Mouse (Mus musculus) granulocyte monocyte progenitor cell, adult 5-6 weeks (primary cell): ENCODE measurements around the gene Bptf. TPM values are rescaled to one million over a fixed set of nuclear protein-coding genes. Genes with fewer than 3 reads are reported as not detected.
"Not testable (repeated sequence)": the region's sequence is repeated elsewhere in the genome, so short reads cannot be mapped to it uniquely, and the experiment has no call there.

Experiments used
- ATAC-seq: replicated peaks from 2 replicates; pipeline ENCODE4 v1.8.0; 2016; ENCODE audit warnings: mild to moderate bottlenecking, moderate TSS enrichment, inconsistent platforms; ENCODE audit not compliant: poor library complexity, severe bottlenecking
- total RNA-seq, 2 experiments: library from RNA; stranded (forward) in 1 of 2; stranded (reverse) in 1 of 2; fragments of 200-712, 200-1000 nt in 1 of 2; fragments of >200 nt in 1 of 2; fragmentation: Nextera tagmentation in 1 of 2; gene quantifications; 2 replicates each; pipeline ENCODE4 v1.2.3; 2014 to 2017

The Bptf gene
- total RNA-seq, 2 experiments from 2014 or later = 40.9 to 60.9 TPM

- ATAC-seq = no peak
Observed at GRCm38 (mm10) chr11:107060941-107061340, 71.0 kb downstream of the Bptf start.

GRCm38 (mm10) chr11:107059634-107060033 lies 72.3 kb downstream of the Bptf start:
- ATAC-seq = not testable (repeated sequence)

- no peak for ATAC-seq
Observed at GRCm38 (mm10) chr11:107057391-107057790, 74.5 kb downstream of the Bptf start.

- ATAC-seq = no peak
Observed at GRCm38 (mm10) chr11:107054870-107055269, 77.1 kb downstream of the Bptf start.

GRCm38 (mm10) chr11:107046766-107047620 lies 84.9 kb downstream of the Bptf start:
- ATAC-seq = no peak

- no peak for ATAC-seq
Observed at GRCm38 (mm10) chr11:107045546-107045945, 86.4 kb downstream of the Bptf start.

GRCm38 (mm10) chr11:107044321-107044720 lies 87.6 kb downstream of the Bptf start:
- ATAC-seq = peak; percentile 96

GRCm38 (mm10) chr11:107043361-107043760 lies 88.6 kb downstream of the Bptf start:
- no peak for ATAC-seq

- no peak for ATAC-seq
Observed at GRCm38 (mm10) chr11:107041396-107041795, 90.5 kb downstream of the Bptf start.

- ATAC-seq = no peak
Observed at GRCm38 (mm10) chr11:107039417-107039816, 92.5 kb downstream of the Bptf start.

- ATAC-seq = no peak
Observed at GRCm38 (mm10) chr11:107034085-107034810, 97.7 kb downstream of the Bptf start.

GRCm38 (mm10) chr11:107031635-107032034 lies 100.3 kb downstream of the Bptf start:
- ATAC-seq = no peak

GRCm38 (mm10) chr11:107029536-107029935 lies 102.4 kb downstream of the Bptf start:
- no peak for ATAC-seq

- no peak for ATAC-seq
Observed at GRCm38 (mm10) chr11:107028754-107029153, 103.2 kb downstream of the Bptf start.

- ATAC-seq = no peak
Observed at GRCm38 (mm10) chr11:107028275-107028618, 103.7 kb downstream of the Bptf start.

- ATAC-seq = peak; percentile 65
Observed at GRCm38 (mm10) chr11:107027431-107028274, 104.3 kb downstream of the Bptf start.

- ATAC-seq = no peak
Observed at GRCm38 (mm10) chr11:107026554-107027430, 105.1 kb downstream of the Bptf start.

GRCm38 (mm10) chr11:107025411-107026321 lies 106.3 kb downstream of the Bptf start, which contains the start of gene 1810010H24Rik:
1810010H24Rik (plus strand) TSS chr11:107025681.
- peak; percentile 56 for ATAC-seq

- no peak for ATAC-seq
Observed at GRCm38 (mm10) chr11:107024406-107024805, 107.5 kb downstream of the Bptf start.
